Mouse (Mus musculus) B cell, adult 2 months (primary cell): ENCODE results near the gene Snrpd3.
A peak's percentile ranks its signal among the peaks of the same experiment; 100 is the strongest.

ENCODE experiments used
- DNase-seq, 2 experiments: peaks; one replicate each; pipeline ENCODE4 v3.0.0; 2022

Snrpd3 gene

GRCm38 (mm10) chr10:75568851-75569250, 51.5 kb downstream of the Snrpd3 start:
- no peak for DNase-seq

- DNase-seq: no peak
Measured at GRCm38 (mm10) chr10:75570981-75571657, 53.8 kb downstream of the Snrpd3 start.

GRCm38 (mm10) chr10:75571937-75572336, 54.6 kb downstream of the Snrpd3 start:
- DNase-seq: no peak

DNA sequence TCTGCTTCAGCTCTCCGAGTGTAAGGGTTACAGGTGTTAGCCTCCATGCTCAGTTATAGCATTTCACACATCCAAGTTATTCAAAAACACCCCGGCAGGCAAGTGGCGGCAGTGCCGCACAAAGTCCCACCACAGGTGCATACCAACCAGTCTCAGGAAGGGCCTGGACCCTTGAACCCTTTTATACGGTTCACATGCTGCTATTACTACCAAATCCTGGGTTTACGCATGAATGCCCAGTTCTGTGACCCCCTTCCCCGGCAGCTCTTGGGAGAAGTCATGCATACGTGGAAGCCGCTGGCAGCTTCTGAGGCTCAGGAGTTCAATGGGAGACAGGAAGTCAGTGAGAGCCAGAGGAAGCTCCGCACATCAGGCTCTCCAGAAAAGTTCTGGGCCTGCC, 55.8 kb downstream of the Snrpd3 start:
- no peak for DNase-seq

- DNase-seq: no peak
Measured at GRCm38 (mm10) chr10:75573965-75574364, 56.6 kb downstream of the Snrpd3 start.

GRCm38 (mm10) chr10:75579129-75579528, 61.8 kb downstream of the Snrpd3 start:
- DNase-seq: no peak

- DNase-seq: peak; percentile 94 to 96
Measured at GRCm38 (mm10) chr10:75585876-75586552, 68.7 kb downstream of the Snrpd3 start.

GRCm38 (mm10) chr10:75586553-75586879, 69.2 kb downstream of the Snrpd3 start:
- DNase-seq: no peak
